Mouse (Mus musculus) midbrain, embryonic 12.5 days (tissue): Measurements from ENCODE around the gene Sufu. TPM values are rescaled to one million over a fixed set of nuclear protein-coding genes. Genes with fewer than 3 reads are reported as not detected.
A peak's percentile ranks its signal among the peaks of the same experiment; 100 is the strongest.

ENCODE experiments used
- ATAC-seq: fragments of 200-750 bp; cut with Nextera tagmentation; 2 replicates; pipeline ENCODE4 v1.8.0; 2017; ENCODE audit warnings: low read depth, moderate TSS enrichment, moderate library complexity; ENCODE audit not compliant: low FRiP score
- H3K27ac ChIP-seq: fragments of 300-500 bp; sonication (generic); replicated peaks from 2 replicates; pipeline ENCODE4 v1.5.1; 2016; ENCODE audit warnings: mild to moderate bottlenecking
- H3K27me3 ChIP-seq: fragments of 300-500 bp; sonication (generic); 2 replicates; pipeline ENCODE4 v1.6.1; 2016; ENCODE audit warnings: mild to moderate bottlenecking
- H3K36me3 ChIP-seq: fragments of 300-500 bp; sonication (generic); 2 replicates; pipeline ENCODE4 v1.6.1; 2016
- H3K4me1 ChIP-seq: fragments of 300-500 bp; sonication (generic); 2 replicates; pipeline ENCODE4 v1.6.1; 2016
- H3K4me2 ChIP-seq: fragments of 300-500 bp; sonication (generic); replicated peaks from 2 replicates; pipeline ENCODE4 v1.6.1; 2016; ENCODE audit warnings: mild to moderate bottlenecking, moderate library complexity
- H3K4me3 ChIP-seq: fragments of 300-500 bp; sonication (generic); 2 replicates; pipeline ENCODE4 v1.5.1; 2016; ENCODE audit warnings: mild to moderate bottlenecking
- H3K9ac ChIP-seq: fragments of 300-500 bp; sonication (generic); replicated peaks from 2 replicates; pipeline ENCODE4 v1.6.1; 2016; ENCODE audit warnings: mild to moderate bottlenecking, moderate library complexity
- H3K9me3 ChIP-seq: fragments of 300-500 bp; sonication (generic); 2 replicates; pipeline ENCODE4 v1.6.1; 2016; ENCODE audit warnings: mild to moderate bottlenecking
- WGBS: fragments of 180-500 bp; shearing (Covaris S2); methylation state at CpG from one replicate; pipeline ENCODE4 v1.1.7; 2016; 5-methylcytosine and 5-hydroxymethylcytosine counted together
- polyA plus RNA-seq: library from polyadenylated mRNA; unstranded; fragments of >200 nt; fragmentation: Nextera tagmentation; extraction: Ambion mirVana; gene quantifications from 2 replicates; pipeline ENCODE4 v1.2.1, GENCODE M21; 2016

The Sufu gene
- polyA plus RNA-seq, 1 experiment from 2014 or later = 43.7 TPM

GRCm38 (mm10) chr19:46456018-46456735, 59.5 kb downstream of the Sufu start:
- no peak for ATAC-seq
- Histone ChIP-seq H3K27me3 (no peaks in the 10 kb centered on the region), H3K4me1 (peaks cover 17% of the 10 kb centered on the region; the same call in 1 of the 2 replicates), H3K9me3 (no peaks in the 10 kb centered on the region), H3K27ac (peak overlapping the region; percentile 25; the same call in 1 of the 2 replicates), H3K4me2 (no peak overlapping the region), H3K36me3 (peaks cover 65% of the 10 kb centered on the region), H3K9ac (no peak overlapping the region), H3K4me3 (no peak overlapping the region)
- WGBS = 87% methylated on average over 5 of the region's 5 CpGs

GRCm38 (mm10) chr19:46457798-46458197, 61.1 kb downstream of the Sufu start:
- Histone ChIP-seq H3K9me3 (no peaks in the 10 kb centered on the region), H3K4me2 (no peak overlapping the region), H3K27ac (no peak overlapping the region), H3K9ac (no peak overlapping the region), H3K4me1 (peaks cover 4% of the 10 kb centered on the region; the same call in 1 of the 2 replicates), H3K4me3 (no peak overlapping the region), H3K36me3 (peaks cover 76% of the 10 kb centered on the region), H3K27me3 (no peaks in the 10 kb centered on the region)
- no peak for ATAC-seq
- WGBS = 92% methylated on average over 5 of the region's 5 CpGs

DNA sequence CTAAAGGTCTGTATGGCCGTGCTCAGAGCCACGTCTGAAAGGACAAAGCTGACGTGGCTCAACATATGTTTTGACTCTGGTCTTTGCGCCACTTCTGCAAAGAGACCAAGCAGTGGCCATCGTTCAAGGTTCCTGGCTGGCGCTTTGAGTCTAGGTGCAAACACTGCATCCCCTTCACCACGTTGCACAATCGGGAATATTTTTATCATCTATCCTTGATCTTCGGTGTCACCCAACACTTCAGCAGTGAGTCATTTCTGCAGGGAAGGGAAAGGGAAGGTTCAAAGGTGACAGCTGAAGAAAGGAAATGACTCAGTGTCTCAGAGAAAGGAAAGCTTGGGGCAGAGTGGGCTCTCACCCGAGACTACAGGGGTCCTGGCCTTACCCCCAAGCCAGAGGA, 62.6 kb downstream of the Sufu start:
- Histone ChIP-seq H3K27me3 (no peaks in the 10 kb centered on the region), H3K9me3 (no peaks in the 10 kb centered on the region), H3K4me2 (no peak overlapping the region), H3K9ac (no peak overlapping the region), H3K36me3 (peaks cover 72% of the 10 kb centered on the region), H3K4me3 (no peak overlapping the region), H3K27ac (no peak overlapping the region), H3K4me1 (peaks cover 4% of the 10 kb centered on the region; the same call in 1 of the 2 replicates)
- 92% methylated on average over 10 of the region's 10 CpGs for WGBS
- no peak for ATAC-seq

- H3K4me2 ChIP-seq = no peak overlapping the region
- no peak for ATAC-seq
- no peak overlapping the region for H3K27ac ChIP-seq
- H3K27me3 ChIP-seq = no peaks in the 10 kb centered on the region
- peaks cover 66% of the 10 kb centered on the region for H3K36me3 ChIP-seq
- H3K9me3 ChIP-seq = no peaks in the 10 kb centered on the region
- H3K9ac ChIP-seq = no peak overlapping the region
- WGBS = 82% methylated on average over 2 of the region's 2 CpGs
- peaks cover 4% of the 10 kb centered on the region; the same call in 1 of the 2 replicates for H3K4me1 ChIP-seq
- H3K4me3 ChIP-seq = no peak overlapping the region
Observed at GRCm38 (mm10) chr19:46459889-46460288, 63.2 kb downstream of the Sufu start.

- ATAC-seq = no peak
- Histone ChIP-seq H3K27ac (no peak overlapping the region), H3K36me3 (peaks cover 47% of the 10 kb centered on the region)
Observed at GRCm38 (mm10) chr19:46462574-46462973, 65.9 kb downstream of the Sufu start.

GRCm38 (mm10) chr19:46463446-46463845, 66.8 kb downstream of the Sufu start:
- WGBS = 98% methylated on average over 4 of the region's 4 CpGs

More at GRCm38 (mm10) chr19:46462574-46462973, 65.9 kb downstream of the Sufu start:
- Histone ChIP-seq H3K4me1 (0 out of 2 replicates have a peak, but pooled peaks cover 4% of the 10 kb centered on the region), H3K4me2 (no peak overlapping the region), H3K4me3 (no peak overlapping the region), H3K9ac (no peak overlapping the region), H3K27me3 (no peaks in the 10 kb centered on the region), H3K9me3 (no peaks in the 10 kb centered on the region)
- 97% methylated on average over 3 of the region's 3 CpGs for WGBS

DNA sequence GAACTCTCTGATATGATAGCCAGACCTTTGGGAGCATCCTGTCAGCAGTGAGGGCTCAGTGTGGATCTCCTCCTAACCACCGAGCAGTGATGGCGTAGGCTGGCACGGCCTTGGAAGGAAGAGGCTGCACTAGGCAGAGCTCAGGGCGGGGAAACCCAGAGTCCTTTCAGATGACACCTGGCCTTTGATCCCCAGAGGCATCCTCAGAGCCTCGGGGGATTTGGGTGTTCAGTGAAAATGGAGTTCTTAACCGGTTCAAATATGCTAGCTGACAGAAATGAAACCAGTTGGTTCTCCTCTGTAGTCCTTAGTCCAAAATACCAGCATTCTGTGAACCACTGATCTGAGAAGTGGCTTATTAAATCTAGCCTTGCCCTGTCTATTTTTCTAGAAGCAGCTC, 69.5 kb downstream of the Sufu start:
- Histone ChIP-seq H3K9ac (no peak overlapping the region), H3K4me3 (no peak overlapping the region), H3K4me2 (no peak overlapping the region), H3K27ac (no peak overlapping the region), H3K4me1 (peaks cover 22% of the 10 kb centered on the region), H3K36me3 (peaks cover 22% of the 10 kb centered on the region), H3K9me3 (no peaks in the 10 kb centered on the region), H3K27me3 (no peaks in the 10 kb centered on the region)
- WGBS = 79% methylated on average over 6 of the region's 6 CpGs
- ATAC-seq = no peak

More at GRCm38 (mm10) chr19:46463446-46463845, 66.8 kb downstream of the Sufu start:
- Histone ChIP-seq H3K27me3 (no peaks in the 10 kb centered on the region), H3K9ac (no peak overlapping the region), H3K27ac (no peak overlapping the region), H3K36me3 (peaks cover 47% of the 10 kb centered on the region), H3K4me1 (0 out of 2 replicates have a peak, but pooled peaks cover 4% of the 10 kb centered on the region), H3K4me2 (no peak overlapping the region), H3K4me3 (no peak overlapping the region), H3K9me3 (no peaks in the 10 kb centered on the region)
- no peak for ATAC-seq

DNA sequence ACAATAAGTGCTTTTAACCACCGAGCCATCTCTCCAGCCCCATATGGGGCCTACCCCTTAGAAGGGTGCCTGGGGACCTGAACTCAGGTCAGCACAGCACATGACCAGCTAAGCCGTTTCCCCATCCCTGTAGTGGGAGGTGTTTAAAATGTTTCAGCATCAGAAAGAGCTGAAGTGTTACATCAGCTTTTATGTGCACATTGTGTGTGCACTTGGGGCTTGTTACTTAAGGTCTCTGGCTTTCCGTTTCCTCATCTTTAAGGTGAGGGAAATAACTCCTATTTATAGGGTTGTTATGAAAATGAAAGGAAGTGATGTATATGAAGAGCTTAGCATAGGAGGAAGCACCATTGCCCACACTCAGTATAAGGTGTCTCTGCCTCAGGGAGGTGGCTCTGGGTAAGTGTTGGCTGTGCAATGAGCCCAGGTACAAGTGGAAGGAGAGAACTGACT, 70.4 kb downstream of the Sufu start:
- H3K4me3 ChIP-seq = no peak overlapping the region
- ATAC-seq = no peak
- H3K36me3 ChIP-seq = peaks cover 15% of the 10 kb centered on the region
- no peaks in the 10 kb centered on the region for H3K9me3 ChIP-seq
- peaks cover 31% of the 10 kb centered on the region for H3K4me1 ChIP-seq
- no peak overlapping the region for H3K4me2 ChIP-seq
- H3K27me3 ChIP-seq = no peaks in the 10 kb centered on the region
- 71% methylated on average over 3 of the region's 3 CpGs for WGBS
- H3K9ac ChIP-seq = no peak overlapping the region
- H3K27ac ChIP-seq = no peak overlapping the region

DNA sequence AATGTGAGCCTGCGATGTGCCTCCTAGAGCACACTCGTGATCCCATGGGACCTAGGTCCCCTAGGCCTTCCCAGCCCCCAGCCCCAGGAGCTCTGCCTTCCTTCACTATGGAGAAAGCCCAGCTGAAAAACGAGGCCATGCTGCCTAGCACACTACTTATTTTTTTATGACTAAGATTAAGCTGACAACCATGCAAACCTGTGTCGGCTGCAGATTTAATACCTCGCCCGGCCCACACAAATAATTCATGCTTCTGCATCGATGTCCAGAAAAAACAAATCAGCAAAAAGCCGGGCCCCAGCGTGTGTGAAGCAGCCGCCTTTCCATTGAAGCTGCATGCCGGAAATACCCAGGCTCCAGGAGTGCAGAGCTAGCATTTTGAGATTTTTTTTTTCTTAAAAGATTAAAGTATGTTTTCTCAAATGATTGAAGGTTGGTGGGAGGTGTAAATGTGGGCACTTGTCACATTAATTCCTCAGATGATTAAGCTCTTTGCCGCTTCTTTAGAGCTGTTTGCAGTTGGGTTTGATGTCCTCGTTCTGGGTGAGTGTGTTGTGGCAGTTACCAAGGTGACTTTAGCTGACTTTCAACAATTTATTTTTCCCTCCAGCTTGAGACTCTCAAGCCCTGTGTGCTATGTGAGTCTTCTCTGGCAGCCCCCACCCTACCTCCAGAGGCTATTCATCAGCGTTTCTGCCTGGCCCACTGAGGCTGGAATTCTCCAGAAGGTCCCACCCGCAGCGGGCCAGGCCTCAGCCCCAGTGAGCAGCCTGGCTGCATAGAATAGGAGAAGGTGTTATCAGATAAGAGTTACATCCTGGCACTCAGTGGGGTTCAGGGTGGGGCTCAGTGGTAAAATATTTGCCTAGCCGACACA, 73.9 kb downstream of the Sufu start:
- H3K4me3 ChIP-seq = no peak overlapping the region
- no peaks in the 10 kb centered on the region for H3K27me3 ChIP-seq
- peak overlapping the region; percentile 78 for H3K27ac ChIP-seq
- H3K9me3 ChIP-seq = no peaks in the 10 kb centered on the region
- H3K4me2 ChIP-seq = no peak overlapping the region
- H3K9ac ChIP-seq = no peak overlapping the region
- WGBS = 22% methylated on average over 17 of the region's 17 CpGs
- peaks cover 32% of the 10 kb centered on the region for H3K4me1 ChIP-seq
- ATAC-seq = peak; percentile 65
- H3K36me3 ChIP-seq = peaks cover 28% of the 10 kb centered on the region

- Histone ChIP-seq H3K27ac (peak overlapping the region; percentile 78), H3K4me1 (peaks cover 34% of the 10 kb centered on the region), H3K36me3 (peaks cover 32% of the 10 kb centered on the region), H3K27me3 (no peaks in the 10 kb centered on the region), H3K4me2 (no peak overlapping the region; the same call in 1 of the 2 replicates), H3K9ac (peak overlapping the region; percentile 37; the same call in 1 of the 2 replicates), H3K4me3 (no peak overlapping the region), H3K9me3 (no peaks in the 10 kb centered on the region)
- 13% methylated on average over 10 of the region's 10 CpGs for WGBS
- ATAC-seq = peak; percentile 39; the same call in 1 of the 2 replicates
Observed at GRCm38 (mm10) chr19:46471324-46472093, 74.8 kb downstream of the Sufu start.

DNA sequence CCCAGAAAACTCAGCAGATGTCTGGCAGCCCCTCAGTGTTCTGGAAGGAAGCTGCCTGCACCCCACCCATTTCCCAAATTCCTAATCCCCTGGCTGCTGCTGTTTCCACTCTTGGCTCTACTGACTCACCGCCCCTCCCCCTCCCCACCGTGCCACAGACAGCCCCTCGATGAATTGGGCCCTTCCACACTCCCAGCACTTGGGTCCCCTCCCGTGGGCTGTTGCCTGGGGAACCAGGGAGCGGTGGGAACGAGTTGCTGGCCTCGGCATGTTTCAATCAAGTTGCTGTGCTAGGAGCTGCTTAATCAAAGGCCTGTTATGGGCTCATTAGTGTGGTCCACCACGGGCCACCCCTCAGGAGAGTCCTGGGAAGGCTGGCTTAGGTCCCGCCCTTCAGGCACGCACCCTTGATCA, 80.7 kb downstream of the Sufu start:
- no peak overlapping the region for H3K4me3 ChIP-seq
- H3K36me3 ChIP-seq = peaks cover 61% of the 10 kb centered on the region
- H3K9ac ChIP-seq = no peak overlapping the region
- peak; percentile 14; the same call in 1 of the 2 replicates for ATAC-seq
- WGBS = 17% methylated on average over 10 of the region's 10 CpGs
- H3K27ac ChIP-seq = peak overlapping the region; percentile 35; the same call in 1 of the 2 replicates
- no peaks in the 10 kb centered on the region for H3K9me3 ChIP-seq
- H3K4me2 ChIP-seq = no peak overlapping the region
- no peaks in the 10 kb centered on the region for H3K27me3 ChIP-seq
- peaks cover 35% of the 10 kb centered on the region for H3K4me1 ChIP-seq
